Mouse (Mus musculus) bone marrow, adult 2 months (tissue): Measurements from ENCODE around the gene Map4k5. TPM values are rescaled to one million over a fixed set of nuclear protein-coding genes. Genes with fewer than 3 reads are reported as not detected.

ENCODE experiments used
- H3K27ac ChIP-seq: fragments of 200-500 bp; 2 replicates; pipeline ENCODE4 v1.5.1; 2012; ENCODE audit warnings: low read depth, mild to moderate bottlenecking, control low read depth, inconsistent platforms, low read length; ENCODE audit not compliant: control insufficient read depth, poor library complexity, insufficient read depth
- H3K4me1 ChIP-seq: fragments of 200-500 bp; 2 replicates; pipeline ENCODE4 v1.6.1; 2011; ENCODE audit warnings: low read length; ENCODE audit not compliant: control insufficient read depth, insufficient read depth
- H3K4me3 ChIP-seq: fragments of 200-500 bp; replicated peaks from 2 replicates; pipeline ENCODE3; 2011; ENCODE audit warnings: mild to moderate bottlenecking, low read depth, low read length, control low read depth; ENCODE audit not compliant: control insufficient read depth
- CTCF ChIP-seq: fragments of 200-500 bp; IDR thresholded peaks from 2 replicates; pipeline ENCODE4 v1.5.1; 2011; ENCODE audit warnings: low read length, control low read depth; ENCODE audit not compliant: control insufficient read depth, insufficient read depth
- POLR2A ChIP-seq: fragments of 200-500 bp; IDR thresholded peaks from 2 replicates; pipeline ENCODE4 v1.6.1; 2011; ENCODE audit warnings: low read depth, mild to moderate bottlenecking, control low read depth, low read length, borderline replicate concordance; ENCODE audit not compliant: control insufficient read depth
- WGBS: fragments of 180-500 bp; shearing (Covaris S2); methylation state at CpG from one replicate; pipeline ENCODE4 v1.1.7; 2018; 5-methylcytosine and 5-hydroxymethylcytosine counted together
- polyA plus RNA-seq: library from polyadenylated mRNA; stranded (reverse); fragments of >200 nt; gene quantifications from 2 replicates; pipeline ENCODE4 v1.2.4, GENCODE M21; 2011; ENCODE audit warnings: low replicate concordance; ENCODE audit not compliant: missing spikeins, insufficient read depth, insufficient read length

Map4k5 gene
- polyA plus RNA-seq, 1 experiment, result 21.5 TPM

GRCm38 (mm10) chr12:69781480-69781879 is 111.5 kb downstream of the Map4k5 start:
- Histone ChIP-seq H3K4me3 (no peak overlapping the region), H3K27ac (no peak overlapping the region), H3K4me1 (peaks cover 8% of the 10 kb centered on the region)
- TF ChIP-seq CTCF (no peak), POLR2A (no peak)
- WGBS, result 93% methylated on average over 8 of the region's 8 CpGs

- TF ChIP-seq POLR2A (no peak), CTCF (no peak)
- no peak overlapping the region for H3K4me3 ChIP-seq
- H3K4me1 ChIP-seq, result peaks cover 3% of the 10 kb centered on the region; the same call in 1 of the 2 replicates
- no peak overlapping the region for H3K27ac ChIP-seq
- 84% methylated on average over 2 of the region's 2 CpGs for WGBS
These were observed 115.0 kb downstream of the Map4k5 start for GRCm38 (mm10) chr12:69777957-69778356.

DNA sequence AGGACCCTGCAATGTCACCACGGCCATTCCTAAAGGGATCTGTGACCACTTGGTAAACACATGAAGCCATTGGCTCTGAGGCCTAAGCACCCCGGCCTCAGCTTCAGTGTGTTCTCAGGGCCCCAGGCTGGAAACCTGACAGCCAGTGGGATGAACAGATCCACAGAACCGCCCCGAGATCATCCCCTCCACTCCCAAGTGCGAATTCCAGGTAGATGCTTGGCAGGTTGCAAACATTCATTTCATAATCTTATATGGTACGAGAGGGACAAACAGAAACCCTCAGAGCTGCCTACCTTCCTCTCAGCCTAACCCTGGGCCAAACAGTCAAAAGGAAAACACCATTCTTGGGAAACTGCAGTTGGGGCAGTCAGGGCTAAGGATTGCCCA is 115.7 kb downstream of the Map4k5 start:
- WGBS, result 84% methylated on average over 6 of the region's 6 CpGs
- Histone ChIP-seq H3K4me1 (peaks cover 3% of the 10 kb centered on the region; the same call in 1 of the 2 replicates), H3K27ac (no peak overlapping the region), H3K4me3 (no peak overlapping the region)
- TF ChIP-seq POLR2A (no peak), CTCF (no peak)

DNA sequence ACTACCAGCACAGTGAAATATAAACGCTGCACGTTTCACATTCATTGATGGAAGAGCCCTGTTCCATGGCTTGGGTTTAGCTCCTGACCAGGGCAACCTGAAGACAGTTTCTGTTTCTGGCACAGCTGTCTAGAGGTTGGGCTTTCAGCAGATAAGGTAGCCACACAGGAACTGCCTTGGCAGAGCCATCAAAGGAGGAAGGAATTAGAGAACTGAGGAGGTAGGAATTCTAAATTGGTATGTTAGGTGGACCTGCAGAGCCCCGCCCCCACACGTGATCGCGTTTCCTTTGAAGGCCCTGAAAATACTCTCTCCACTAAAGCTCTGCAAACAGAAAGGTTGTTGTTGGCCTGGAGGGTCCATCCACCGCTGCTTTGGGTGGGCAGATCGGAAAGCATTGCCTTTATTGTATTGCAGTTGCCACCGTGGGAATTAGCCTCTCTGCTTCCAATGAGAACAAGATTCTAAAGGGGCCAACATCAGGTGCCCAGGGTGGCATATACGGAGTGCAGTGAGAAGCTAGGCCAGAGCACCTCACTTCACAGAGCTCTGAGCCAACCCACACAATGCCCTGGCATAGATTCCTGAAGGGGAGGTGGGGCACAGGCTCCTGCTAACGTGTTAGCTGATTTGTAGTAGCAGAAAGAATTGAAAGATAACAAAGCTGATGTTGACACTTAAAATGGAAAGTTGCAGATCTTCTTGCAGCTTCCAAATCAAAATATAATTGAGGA is 116.2 kb downstream of the Map4k5 start:
- no peak overlapping the region for H3K4me3 ChIP-seq
- 22% methylated on average over 11 of the region's 11 CpGs for WGBS
- peak overlapping the region; percentile 6; the same call in 1 of the 2 replicates for H3K27ac ChIP-seq
- TF ChIP-seq POLR2A (no peak), CTCF (no peak)
- peaks cover 1% of the 10 kb centered on the region; the same call in 1 of the 2 replicates for H3K4me1 ChIP-seq

DNA sequence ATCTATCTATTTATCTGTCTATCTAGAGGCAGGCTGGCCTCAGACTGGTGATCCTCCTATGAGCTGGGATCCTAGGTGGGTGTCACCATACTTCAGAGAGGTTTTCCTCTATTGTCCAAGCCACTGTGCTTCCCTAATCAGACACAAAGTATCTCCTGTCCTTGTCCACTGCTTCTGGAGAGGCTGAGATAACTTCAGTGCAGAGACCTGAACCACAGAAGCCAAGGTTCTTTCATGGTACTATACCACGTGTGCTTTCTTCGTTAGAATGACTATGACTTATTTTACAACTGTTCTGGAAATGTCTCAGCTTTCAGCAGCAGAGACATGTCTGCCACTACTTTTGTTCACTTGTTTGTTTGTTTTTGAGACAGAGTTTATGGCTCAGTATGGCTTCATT is 124.2 kb downstream of the Map4k5 start:
- H3K4me3 ChIP-seq, result no peak overlapping the region
- no peak overlapping the region for H3K27ac ChIP-seq
- TF ChIP-seq CTCF (no peak), POLR2A (no peak)
- 51% methylated on average over 2 of the region's 2 CpGs for WGBS
- peaks cover 5% of the 10 kb centered on the region for H3K4me1 ChIP-seq

DNA sequence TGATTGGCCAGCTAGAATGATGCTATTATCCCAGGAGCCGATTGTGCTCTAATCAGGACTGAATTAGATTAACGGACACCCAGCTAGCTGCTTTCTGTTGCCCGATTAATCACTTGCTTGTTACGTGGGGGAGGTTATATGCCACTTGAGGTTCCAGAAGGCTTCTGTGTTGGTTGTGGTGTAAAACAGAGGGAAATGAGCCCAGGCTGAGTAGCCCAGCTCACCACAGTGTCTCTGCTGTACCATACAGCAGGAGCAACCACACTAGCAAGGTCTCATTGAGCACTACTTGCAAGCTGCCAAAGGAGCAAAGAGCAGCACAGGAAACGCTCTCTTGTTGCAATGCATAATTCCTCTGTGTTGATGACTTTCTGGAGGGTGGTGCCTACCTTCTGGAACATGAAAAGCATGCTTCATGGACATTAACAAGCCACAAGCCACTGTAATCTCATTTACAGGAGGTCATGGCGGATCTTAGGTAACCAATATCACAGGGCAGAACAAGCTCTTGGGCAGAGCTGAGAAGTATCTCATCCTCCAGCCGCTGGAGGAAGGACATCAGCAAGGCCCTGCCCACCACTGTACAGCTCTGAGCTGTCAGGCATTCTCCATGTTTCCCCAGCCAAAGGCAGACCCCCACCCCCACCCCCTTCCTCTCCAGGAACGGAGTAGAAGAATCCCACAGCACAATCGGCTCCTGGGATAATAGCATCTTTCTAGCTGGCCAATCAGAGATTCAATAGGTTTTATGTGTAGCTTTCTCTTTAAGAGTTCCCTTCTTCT is 125.3 kb downstream of the Map4k5 start:
- H3K4me3 ChIP-seq, result no peak overlapping the region
- WGBS, result 71% methylated on average over 9 of the region's 9 CpGs
- no peak for TF ChIP-seq POLR2A
- no peak for TF ChIP-seq CTCF
- H3K4me1 ChIP-seq, result peaks cover 5% of the 10 kb centered on the region
- no peak overlapping the region; the same call in 1 of the 2 replicates for H3K27ac ChIP-seq

DNA sequence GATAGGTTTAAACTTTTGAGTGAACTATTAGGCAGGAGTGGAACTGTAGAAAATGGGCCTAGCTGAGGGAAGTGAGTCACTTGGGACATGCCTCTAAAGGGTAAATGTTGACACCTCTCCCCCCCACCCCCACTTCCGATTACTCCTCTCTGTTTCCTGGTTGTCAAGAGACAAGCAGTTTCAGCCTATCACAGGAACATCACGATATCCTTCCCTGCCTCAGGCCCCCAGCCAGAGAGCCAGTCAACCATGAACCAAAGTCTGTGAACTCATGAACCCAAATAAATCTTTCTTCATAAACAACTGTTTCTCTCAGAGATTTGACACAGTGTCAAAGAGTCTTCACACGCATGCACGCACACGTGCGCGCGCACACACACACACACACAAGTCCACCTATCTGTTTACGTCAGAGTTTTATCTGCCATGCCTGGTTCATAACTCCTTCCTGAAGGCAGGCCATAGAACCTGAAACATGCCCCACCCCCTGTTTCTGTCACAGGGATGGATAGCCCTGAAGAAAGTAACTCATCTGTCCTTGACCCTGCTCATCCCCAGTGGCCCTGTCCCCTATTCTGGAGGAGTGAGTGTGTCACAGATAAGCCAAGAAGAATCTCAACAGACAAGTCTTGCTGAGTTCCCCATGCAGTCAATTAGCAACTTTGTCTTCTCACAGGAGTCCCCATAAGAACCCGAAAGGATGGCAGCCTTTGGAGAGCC is 126.7 kb downstream of the Map4k5 start:
- Histone ChIP-seq H3K4me1 (peaks cover 5% of the 10 kb centered on the region), H3K27ac (peak overlapping the region; percentile 5; the same call in 1 of the 2 replicates), H3K4me3 (no peak overlapping the region)
- TF ChIP-seq POLR2A, result no peak
- no peak for TF ChIP-seq CTCF
- WGBS, result 73% methylated on average over 10 of the region's 10 CpGs

GRCm38 (mm10) chr12:69765543-69765942 is 127.5 kb downstream of the Map4k5 start:
- Histone ChIP-seq H3K4me1 (peaks cover 5% of the 10 kb centered on the region), H3K27ac (no peak overlapping the region)
- WGBS, result 85% methylated on average over 9 of the region's 9 CpGs

More at GRCm38 (mm10) chr12:69765543-69765942, 127.5 kb downstream of the Map4k5 start:
- TF ChIP-seq POLR2A (no peak), CTCF (no peak)
- no peak overlapping the region for H3K4me3 ChIP-seq
